Mouse (Mus musculus) 3134 (cell line): ENCODE data around the gene Mapk3.
"Not testable (repeated sequence)": the region's sequence is repeated elsewhere in the genome, so short reads cannot be mapped to it uniquely, and the experiment has no call there.

Experiments used
- DNase-seq: peaks from one replicate; pipeline ENCODE4 v3.0.0-alpha.2; 2011; ENCODE audit warnings: low spot score; ENCODE audit not compliant: insufficient read length; ENCODE audit errors: extremely low read depth

The Mapk3 gene

GRCm38 (mm10) chr7:126759050-126759671 lies at the start of gene Mapk3:
Gene Mapk3, plus strand, starts transcription at chr7:126759601.
- peak; percentile 78 for DNase-seq

- no peak for DNase-seq
Observed at GRCm38 (mm10) chr7:126710266-126710665, 49.1 kb upstream of the Mapk3 start.

DNA sequence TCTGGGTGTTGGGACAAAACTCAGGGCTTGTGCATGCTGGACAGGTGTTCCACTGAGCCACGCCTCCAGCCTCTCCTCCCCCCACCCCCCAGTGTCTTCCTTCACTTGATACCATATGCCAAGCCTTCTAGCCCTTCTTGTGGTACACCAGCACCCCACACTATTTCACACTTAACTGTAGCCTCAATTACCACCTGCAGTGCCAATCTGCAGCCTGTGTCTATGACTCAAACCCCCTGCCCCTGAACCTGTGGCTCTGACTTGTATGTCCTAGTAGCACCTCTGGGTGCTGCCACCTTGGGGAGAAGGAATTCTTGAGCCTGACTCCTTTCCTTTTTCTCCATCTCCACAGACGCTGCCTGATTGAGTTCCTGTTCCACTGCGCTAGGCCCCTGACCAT lies 47.5 kb upstream of the Mapk3 start:
- DNase-seq, result no peak

GRCm38 (mm10) chr7:126715679-126716078 lies 43.7 kb upstream of the Mapk3 start:
- no peak for DNase-seq

DNA sequence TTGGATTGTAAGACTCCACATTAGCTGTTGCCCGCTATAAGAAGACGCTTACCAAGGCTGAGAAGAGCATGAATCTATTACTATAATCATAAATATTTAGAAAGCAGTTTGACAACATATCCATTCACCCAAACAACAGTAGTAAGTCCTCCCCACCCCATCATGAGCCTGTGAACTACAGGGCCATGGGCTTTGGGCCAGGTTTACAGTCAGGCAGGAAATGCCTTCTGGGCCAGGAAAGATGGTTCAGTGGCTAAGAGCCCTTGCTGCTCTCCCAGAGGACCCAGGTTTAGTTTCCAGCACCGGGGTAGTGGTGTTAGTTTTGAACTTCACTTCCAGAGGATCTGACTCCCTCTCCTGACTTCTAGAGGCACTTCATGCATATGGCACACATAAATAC lies 41.8 kb upstream of the Mapk3 start:
- DNase-seq, result no peak

DNA sequence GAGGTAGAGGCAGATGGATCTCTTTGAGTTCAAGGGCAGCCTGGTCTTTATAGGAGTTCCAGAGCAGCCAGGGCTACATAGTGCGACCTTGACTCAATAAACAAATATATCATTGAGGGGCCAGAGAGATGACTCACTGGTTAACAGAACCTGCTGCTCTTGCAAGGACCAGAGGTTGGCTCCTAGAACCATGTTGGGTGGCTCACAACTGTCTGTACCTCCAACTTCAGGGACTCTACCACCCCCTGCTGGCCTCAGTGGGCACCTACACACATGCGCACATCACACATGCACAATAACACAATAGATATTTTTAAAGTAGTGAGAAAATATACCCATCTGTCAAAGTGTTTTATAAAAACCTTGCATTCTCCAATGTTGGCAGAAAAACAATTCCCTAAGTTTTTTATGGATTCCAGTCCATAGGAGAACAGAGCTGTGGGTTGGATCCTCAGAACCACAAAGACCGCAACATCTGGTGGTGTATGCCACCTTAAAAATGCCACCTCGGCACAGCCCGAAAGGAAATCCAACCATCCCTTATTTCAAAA lies 40.5 kb upstream of the Mapk3 start:
- DNase-seq, result no peak

DNA sequence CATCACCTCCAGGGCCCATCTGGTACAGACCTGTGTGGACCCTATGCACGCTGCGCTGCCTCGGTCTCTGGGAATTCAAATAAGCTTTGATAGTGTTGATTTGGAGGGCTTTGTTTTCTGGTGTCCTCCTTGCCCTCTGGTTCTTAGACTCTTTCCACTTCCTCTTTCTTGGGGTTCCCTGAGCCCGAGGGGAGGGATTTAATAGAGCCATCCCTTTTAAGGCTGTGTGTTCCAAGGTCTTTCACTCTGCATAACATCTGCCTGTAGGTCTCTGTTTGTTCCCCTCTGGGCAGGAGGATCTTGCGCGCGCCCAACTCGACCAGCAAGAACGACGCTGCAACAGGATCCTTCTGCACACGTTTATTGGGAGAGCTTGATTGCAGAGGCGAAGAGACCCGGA lies 37.8 kb upstream of the Mapk3 start:
- DNase-seq, result no peak

- DNase-seq, result no peak
Observed at GRCm38 (mm10) chr7:126725077-126725476, 34.3 kb upstream of the Mapk3 start.

GRCm38 (mm10) chr7:126725667-126726066 lies 33.7 kb upstream of the Mapk3 start:
- DNase-seq, result no peak

GRCm38 (mm10) chr7:126730256-126730789 lies 29.1 kb upstream of the Mapk3 start:
- DNase-seq, result not testable (repeated sequence)

DNA sequence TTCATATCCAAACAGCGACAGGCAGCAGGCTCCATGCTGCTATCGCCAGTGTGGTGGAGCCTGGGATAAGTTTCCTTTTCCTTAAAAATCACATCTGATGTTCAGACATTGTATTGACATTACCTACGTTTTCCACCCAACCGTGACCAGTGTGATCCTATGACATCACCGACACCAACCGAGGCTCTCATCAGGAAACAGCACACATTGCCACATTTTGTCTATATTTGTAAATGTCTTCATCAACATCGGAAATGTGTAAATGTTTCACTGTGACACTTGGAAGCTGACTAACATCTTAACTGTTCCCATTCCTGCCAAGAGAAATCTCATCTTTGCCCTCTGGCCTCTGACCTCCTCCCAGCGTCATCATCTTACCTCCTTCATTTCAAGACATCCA lies 23.3 kb upstream of the Mapk3 start:
- no peak for DNase-seq

DNA sequence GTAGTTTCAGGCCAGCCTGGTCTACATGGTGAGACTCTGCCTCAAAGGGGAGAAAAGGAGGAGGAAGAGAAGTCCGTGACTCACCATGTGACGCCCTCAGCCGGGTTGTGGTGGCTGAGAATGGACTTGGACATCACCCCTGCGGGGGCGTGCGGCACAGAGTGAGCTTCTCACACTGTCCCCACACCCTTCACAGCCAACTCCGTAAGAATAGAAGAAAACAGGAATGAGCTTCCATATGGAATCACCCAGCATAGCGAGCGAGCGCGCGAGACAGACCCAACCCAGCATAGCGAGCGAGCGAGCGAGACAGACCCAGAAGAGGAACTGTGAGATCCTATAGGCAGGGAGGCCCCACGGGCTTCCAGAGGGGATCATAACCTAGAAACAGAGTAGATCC lies 19.9 kb upstream of the Mapk3 start:
- no peak for DNase-seq

DNA sequence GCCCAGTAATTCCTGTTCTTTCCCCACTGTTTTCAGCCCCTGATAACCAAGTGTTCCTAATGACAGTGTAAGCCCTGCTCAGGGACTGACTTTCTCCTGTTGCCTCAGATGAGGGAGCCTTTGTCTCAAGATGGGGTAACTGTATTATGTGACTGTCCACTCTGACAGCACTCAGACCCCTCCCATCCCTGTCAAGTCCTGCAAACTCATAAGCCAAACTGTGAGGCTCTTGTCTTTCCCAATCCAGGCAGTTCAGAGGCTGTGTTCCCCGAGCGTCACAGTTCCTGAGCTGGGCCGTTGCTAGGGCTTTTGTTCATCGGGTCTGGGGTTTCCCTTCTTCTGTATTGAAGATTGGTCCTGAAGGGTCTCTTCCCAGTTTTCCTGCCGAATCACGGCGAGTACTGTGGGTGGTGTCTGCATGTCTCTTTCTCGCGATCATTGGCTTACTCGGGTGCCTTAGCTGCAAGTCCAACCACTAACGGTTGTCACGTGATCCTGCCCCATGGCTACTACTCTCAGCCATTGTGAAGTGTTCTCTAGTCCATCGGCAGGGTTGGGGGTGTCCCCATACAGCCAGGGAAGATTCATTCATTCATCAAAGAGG lies 19.2 kb upstream of the Mapk3 start:
- no peak for DNase-seq

GRCm38 (mm10) chr7:126740977-126741376 lies 18.4 kb upstream of the Mapk3 start:
- DNase-seq, result no peak

DNA sequence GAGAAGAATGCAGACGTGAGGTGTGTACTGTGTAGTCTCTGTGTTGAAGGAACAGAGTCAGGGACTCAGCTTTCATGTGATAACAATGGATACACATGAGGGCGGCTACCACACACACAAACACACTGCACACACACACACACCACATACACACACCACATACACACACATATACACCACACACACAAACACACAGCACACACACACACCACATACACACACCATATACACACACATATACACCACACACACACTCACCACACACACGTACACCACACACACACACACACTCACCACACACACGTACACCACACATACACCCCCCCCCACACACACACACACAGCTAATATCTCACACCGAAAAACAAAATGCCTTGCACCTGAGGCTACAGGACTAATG lies 17.9 kb upstream of the Mapk3 start:
- DNase-seq, result no peak

- no peak for DNase-seq
Observed at GRCm38 (mm10) chr7:126741964-126742482, 17.4 kb upstream of the Mapk3 start.

- no peak for DNase-seq
Observed at GRCm38 (mm10) chr7:126746066-126746465, 13.3 kb upstream of the Mapk3 start.

GRCm38 (mm10) chr7:126746798-126747197 lies 12.6 kb upstream of the Mapk3 start:
- no peak for DNase-seq

- no peak for DNase-seq
Observed at GRCm38 (mm10) chr7:126748824-126749223, 10.6 kb upstream of the Mapk3 start.

DNA sequence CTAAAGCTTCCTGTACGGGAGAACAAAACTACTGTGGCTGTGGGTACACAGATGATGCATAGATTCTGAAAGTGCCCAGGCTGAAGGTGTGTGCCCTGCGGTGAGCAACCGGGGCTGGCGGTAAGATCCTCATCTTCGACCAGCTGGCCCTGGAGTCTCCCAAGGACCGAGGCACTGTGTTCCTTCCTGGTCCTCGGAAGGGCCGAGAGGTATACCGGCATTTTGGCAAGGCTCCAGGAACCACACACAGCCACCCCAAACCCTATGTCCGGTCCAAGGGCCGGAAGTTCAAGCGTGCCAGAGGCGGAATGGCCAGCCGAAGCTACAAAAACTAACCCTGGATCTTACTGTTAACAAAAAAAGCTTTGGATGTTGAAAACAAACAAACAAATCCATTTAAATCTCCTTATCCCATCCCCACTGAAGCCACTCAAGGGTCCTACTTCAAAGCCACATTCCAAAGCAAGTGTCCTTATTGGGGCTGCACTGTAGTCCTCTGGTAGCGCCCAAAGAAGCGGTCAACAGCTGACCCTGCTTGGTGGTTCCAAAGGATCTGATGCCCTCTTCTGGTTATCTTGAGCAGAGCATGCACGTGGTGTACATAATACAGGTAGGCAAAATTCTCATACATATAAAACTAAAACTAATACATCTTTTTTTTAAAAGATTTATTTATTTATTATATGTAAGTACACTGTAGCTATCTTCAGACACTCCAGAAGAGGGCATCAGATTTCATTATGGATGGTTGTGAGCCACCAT lies 9.6 kb upstream of the Mapk3 start:
- DNase-seq, result no peak

DNA sequence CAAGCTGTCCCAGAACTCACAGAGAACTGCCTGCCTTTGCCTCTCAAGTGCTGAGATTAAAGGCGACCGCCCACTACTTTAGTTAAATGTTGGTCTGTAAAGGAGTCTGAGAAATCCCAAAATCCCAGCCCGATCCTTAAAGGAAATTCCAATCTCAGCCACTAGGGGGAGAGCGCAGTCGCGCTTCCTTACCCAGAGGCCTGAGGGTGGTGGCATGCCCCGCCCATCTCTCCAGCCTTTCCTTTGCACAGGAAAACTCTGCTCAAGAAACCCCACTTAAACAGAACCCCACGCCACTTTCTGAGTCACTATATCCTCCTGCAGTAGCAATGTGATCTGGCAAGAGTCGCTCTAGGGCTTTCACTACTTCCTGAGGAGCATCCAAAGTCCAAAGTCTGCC lies 4.5 kb upstream of the Mapk3 start:
- DNase-seq, result peak; percentile 55
